Mouse (Mus musculus) spleen, postnatal 4 days (tissue): Measurements from ENCODE around the gene Olfr591.
"Not testable (repeated sequence)": the region's sequence is repeated elsewhere in the genome, so short reads cannot be mapped to it uniquely, and the experiment has no call there.

Source experiments
- DNase-seq, 2 experiments: peaks; one replicate each; pipeline ENCODE4 v3.0.0; 2022; ENCODE audit warnings: low spot score in 2 of 2

Gene Olfr591

DNA sequence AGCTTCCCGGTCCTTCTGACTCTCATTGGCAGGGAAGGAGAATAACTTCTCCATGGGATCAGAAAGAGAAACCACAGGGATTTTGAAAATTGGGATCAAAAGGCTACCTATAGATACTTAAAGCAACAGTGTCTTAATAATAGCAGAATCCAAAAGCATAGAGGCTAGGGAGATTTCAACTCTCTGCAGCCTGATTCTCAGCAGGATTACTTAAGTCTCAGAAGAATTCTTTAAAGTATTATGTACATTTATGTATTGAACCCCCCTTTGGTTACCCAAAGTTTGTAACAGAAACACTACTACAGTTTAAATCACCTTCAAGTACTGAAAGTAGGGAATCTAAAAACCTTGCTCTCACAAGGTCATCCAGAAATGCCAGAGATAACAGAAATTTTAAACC, at the start of gene Olfr591:
Olfr591 (minus strand) TSS at position 101 of the 400 bp plus-strand sequence.
- DNase-seq = no peak

DNA sequence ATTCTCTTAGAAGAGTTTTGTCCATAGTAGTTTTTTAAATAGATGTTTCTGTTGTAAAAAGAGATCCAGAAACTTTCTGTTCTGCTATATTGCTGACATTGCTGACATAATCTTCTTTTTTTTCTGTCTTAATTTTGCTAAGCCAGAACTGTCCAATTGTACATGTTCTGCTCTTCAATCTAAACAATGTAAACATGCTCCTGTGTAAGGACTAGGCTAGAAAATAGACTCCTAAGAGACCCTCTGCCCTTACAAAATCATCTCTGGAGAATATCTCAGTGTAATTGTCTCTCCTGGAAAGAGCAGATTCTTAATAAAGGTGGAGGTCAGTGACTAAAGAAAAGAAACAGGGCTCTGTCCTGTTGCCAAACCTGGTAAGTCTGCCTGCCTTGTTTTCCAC, 38.6 kb upstream of the Olfr591 start, which contains the start of gene Olfr594:
Olfr594 (plus strand) TSS at position 301 of the 400 bp plus-strand sequence.
- DNase-seq = no peak

DNA sequence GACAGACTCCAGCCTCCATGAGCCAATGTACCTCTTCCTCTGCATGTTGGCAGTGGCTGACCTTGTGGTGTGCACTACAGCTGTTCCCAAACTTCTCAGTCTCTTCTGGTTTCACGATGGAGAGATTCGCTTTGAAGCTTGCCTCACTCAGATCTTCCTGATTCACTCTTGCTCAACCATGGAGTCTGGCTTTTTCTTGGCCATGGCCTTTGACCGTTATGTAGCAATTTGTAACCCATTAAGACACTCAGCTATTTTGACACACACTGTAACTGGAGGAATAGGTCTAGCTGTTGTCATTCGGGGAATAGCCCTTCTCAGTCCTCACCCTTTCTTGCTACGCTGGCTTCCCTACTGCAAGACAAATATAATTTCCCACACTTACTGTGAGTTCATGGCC, 33.9 kb upstream of the Olfr591 start:
- DNase-seq = not testable (repeated sequence)

DNA sequence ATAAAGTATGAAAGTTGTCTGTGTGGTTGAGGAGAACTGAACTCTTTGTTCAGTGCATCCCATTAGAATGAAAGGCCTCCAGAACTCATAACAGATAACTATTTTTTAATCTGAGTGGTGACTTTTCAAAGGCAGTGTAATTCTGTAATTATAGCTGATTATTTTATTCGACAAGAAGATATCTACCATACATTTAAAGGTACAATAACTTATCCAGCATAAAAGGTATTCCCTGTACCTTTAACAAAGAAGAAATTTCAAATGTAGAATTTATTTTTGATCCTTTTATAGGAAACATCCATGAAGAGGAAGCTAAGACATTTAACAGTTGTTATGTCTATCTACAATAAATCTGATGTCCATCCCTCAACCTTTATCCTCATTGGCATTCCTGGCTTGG, 33.4 kb upstream of the Olfr591 start, which contains the start of gene Olfr593:
Olfr593 (plus strand) TSS at position 301 of the 400 bp plus-strand sequence.
- no peak for DNase-seq

DNA sequence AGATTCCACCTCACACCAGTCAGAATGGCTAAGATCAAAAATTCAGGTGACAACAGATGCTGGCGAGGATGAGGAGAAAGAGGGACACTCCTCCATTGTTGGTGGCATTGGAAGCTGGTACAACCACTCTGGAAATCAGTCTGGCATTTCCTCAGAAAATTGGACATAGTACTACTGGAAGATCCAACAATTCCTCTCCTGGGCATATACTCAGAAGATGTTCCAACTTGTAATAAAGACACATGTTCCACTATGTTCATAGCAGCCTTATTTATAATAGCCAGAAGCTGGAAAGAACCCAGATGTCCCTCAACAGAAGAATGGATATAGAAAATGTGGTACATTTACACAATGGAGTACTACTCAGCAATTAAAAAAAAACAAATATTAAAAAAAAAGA, 6.4 kb upstream of the Olfr591 start, which contains the start of gene Olfr592:
Olfr592 (plus strand) TSS at position 301 of the 400 bp plus-strand sequence.
- not testable (repeated sequence) for DNase-seq

DNA sequence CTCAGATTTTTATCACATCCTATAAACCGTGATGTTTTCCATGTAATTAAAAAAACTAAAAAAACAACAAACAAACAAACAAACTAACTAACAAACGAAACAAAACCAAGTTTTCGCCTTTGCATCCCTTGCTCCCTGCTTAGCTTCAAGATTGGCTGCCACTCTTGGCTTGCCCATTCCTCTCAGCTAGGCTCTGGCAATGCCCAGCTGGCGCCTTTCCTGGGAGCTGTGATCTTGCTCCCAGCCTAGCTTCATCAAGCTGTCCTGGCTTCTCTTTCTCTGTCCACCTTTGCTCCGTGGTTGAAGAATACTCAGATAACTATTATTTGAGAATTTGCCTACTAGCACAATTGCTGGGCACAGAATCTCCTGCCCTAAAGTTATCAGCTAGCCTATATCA, 8.4 kb downstream of the Olfr591 start:
- no peak for DNase-seq

DNA sequence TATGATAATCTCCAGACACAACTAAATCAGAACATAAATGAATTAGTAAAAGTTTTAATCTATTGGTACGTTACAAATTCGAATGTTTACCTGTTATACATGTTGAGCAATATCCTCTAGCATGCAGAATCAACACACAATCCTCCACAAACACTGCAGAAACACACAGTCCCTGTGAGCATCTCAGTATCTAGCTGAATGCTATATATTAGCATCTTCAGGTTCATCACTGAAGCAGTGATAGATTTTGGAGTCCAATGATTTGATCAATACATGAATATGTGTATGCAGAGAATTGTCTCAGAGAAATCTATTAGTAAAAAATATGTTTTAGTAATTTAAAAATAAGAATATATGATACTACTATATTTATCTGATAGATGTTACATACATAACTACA, 21.9 kb downstream of the Olfr591 start, which contains the start of gene Olfr589:
Olfr589 (minus strand) TSS at position 101 of the 400 bp plus-strand sequence.
- DNase-seq = no peak

DNA sequence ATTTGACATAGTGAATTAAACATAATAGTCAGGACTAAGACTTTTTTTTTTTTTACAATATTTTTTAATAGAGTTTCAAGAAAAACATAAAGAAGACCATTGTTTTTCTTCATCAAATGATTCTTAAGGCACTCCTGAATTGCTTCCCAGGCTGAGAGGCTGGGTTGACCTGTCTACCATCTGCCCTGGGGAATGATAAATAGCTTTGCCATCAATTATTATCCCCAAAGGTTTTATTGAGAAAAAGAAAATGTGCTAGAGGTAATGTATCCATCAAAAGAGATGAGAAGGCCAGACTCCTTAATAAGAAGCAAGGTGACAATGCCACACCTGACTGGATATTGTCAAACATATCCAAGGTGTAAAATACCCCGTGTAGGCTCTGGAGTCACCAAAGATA, 37.6 kb downstream of the Olfr591 start, which contains the start of gene Olfr588-ps1:
Olfr588-ps1 (plus strand) TSS at position 301 of the 400 bp plus-strand sequence.
- DNase-seq = no peak

DNA sequence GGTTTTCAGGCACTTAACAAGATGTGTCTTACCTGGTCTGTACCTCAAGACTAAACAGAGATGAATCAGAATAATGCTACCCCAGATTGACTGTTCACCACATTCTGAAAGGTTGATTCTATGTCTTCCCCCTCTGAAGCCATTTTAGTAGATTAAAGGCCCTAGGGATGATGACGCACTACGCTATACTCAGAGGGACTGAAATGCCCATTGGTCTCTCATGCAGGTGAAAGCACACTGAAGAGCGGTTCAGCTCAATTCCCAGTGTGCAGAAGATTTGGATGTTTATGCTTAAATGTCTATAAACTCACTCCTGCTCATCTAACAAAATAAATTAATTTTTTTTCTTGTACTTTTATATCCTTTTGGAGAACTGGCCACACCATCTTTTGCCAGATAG, 52.6 kb downstream of the Olfr591 start, which contains the start of gene Olfr586:
Olfr586 (minus strand) TSS at position 101 of the 400 bp plus-strand sequence.
- no peak for DNase-seq

DNA sequence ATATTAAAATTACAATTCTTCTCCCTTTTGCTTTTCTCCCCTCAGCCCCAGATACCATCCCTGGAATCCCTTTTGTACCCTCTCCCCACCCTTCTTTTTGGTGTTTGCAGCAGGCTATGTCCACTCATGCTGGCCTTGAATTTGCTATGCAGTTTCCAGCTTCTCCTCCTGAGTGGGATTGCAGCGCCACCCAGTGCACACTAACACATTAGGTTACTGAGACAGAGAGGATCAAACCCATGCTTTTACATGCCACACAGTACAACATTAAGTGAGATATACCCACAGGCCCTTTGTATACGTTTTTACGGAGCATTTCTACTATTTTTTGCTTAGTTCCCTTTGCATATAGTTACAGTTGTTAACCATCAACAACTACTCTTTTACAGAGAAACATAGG, 58.7 kb downstream of the Olfr591 start:
- no peak for DNase-seq
